Mouse (Mus musculus): ENCODE results near the gene Prss32.

Prss32 gene

GRCm38 (mm10) chr17:23843812-23844273, at the start of gene Prss32, which contains the start of gene Prss41:
TSS of gene Prss32 (plus strand) at chr17:23843855.
TSS of gene Prss41 (minus strand) at chr17:23844172.
- DNase-seq (ENCODE audit: low read depth, low spot score): peak; percentile 80

- peak; percentile 52 for DNase-seq (ENCODE audit: low read depth, low spot score)
These were observed 48.3 kb upstream of the Prss32 start for GRCm38 (mm10) chr17:23795323-23795722.

- DNase-seq (ENCODE audit: low read depth, low spot score): no peak
These were observed 46.3 kb upstream of the Prss32 start for GRCm38 (mm10) chr17:23797316-23797715.

- DNase-seq (ENCODE audit: low read depth, low spot score): no peak
These were observed 42.0 kb upstream of the Prss32 start for GRCm38 (mm10) chr17:23801627-23802026.

GRCm38 (mm10) chr17:23802746-23803365, 40.8 kb upstream of the Prss32 start:
- peak; percentile 100 for DNase-seq (ENCODE audit: low read depth, low spot score)

GRCm38 (mm10) chr17:23803366-23804041, 40.2 kb upstream of the Prss32 start:
- peak; percentile 91 for DNase-seq (ENCODE audit: low read depth, low spot score)

GRCm38 (mm10) chr17:23804426-23805085, 39.1 kb upstream of the Prss32 start:
- no peak for DNase-seq (ENCODE audit: low read depth, low spot score)

- DNase-seq (ENCODE audit: low read depth, low spot score): peak; percentile 73
These were observed 36.8 kb upstream of the Prss32 start for GRCm38 (mm10) chr17:23806867-23807266.

- DNase-seq (ENCODE audit: low read depth, low spot score): no peak
These were observed 35.7 kb upstream of the Prss32 start for GRCm38 (mm10) chr17:23807918-23808317.

GRCm38 (mm10) chr17:23815641-23816040, 28.0 kb upstream of the Prss32 start:
- no peak for DNase-seq (ENCODE audit: low read depth, low spot score)

- DNase-seq (ENCODE audit: low read depth, low spot score): no peak
These were observed 25.1 kb upstream of the Prss32 start for GRCm38 (mm10) chr17:23818579-23818978.

GRCm38 (mm10) chr17:23819235-23819634, 24.4 kb upstream of the Prss32 start:
- no peak for DNase-seq (ENCODE audit: low read depth, low spot score)

- DNase-seq (ENCODE audit: low read depth, low spot score): no peak
These were observed 22.9 kb upstream of the Prss32 start for GRCm38 (mm10) chr17:23820731-23821130.

- peak; percentile 52 for DNase-seq (ENCODE audit: low read depth, low spot score)
These were observed 21.6 kb upstream of the Prss32 start for GRCm38 (mm10) chr17:23822094-23822493.

GRCm38 (mm10) chr17:23823018-23823417, 20.6 kb upstream of the Prss32 start:
- no peak for DNase-seq (ENCODE audit: low read depth, low spot score)

GRCm38 (mm10) chr17:23823614-23824013, 20.0 kb upstream of the Prss32 start:
- DNase-seq (ENCODE audit: low read depth, low spot score): no peak

- DNase-seq (ENCODE audit: low read depth, low spot score): no peak
These were observed 18.1 kb upstream of the Prss32 start for GRCm38 (mm10) chr17:23825591-23825990.

- DNase-seq (ENCODE audit: low read depth, low spot score): peak; percentile 86
These were observed 15.2 kb upstream of the Prss32 start for GRCm38 (mm10) chr17:23828271-23829001.

GRCm38 (mm10) chr17:23829064-23829619, 14.5 kb upstream of the Prss32 start, which contains the start of gene Elob:
TSS of gene Elob (minus strand) at chr17:23829136.
- DNase-seq (ENCODE audit: low read depth, low spot score): peak; percentile 91

- DNase-seq (ENCODE audit: low read depth, low spot score): no peak
These were observed 12.5 kb upstream of the Prss32 start for GRCm38 (mm10) chr17:23831201-23831600.

GRCm38 (mm10) chr17:23836006-23836575, 7.6 kb upstream of the Prss32 start, which contains the start of gene Prss33:
TSS of gene Prss33 (minus strand) at chr17:23836056.
- DNase-seq (ENCODE audit: low read depth, low spot score): no peak

All from R1 (cell line).